Mouse (Mus musculus) spleen, adult 12 weeks (tissue): ENCODE measurements around the gene Pdcd7.
A peak's percentile ranks its signal among the peaks of the same experiment; 100 is the strongest.

Experiments used
- DNase-seq: peaks from one replicate; pipeline ENCODE4 v3.0.0; 2022; ENCODE audit warnings: low spot score

Pdcd7 gene

GRCm38 (mm10) chr9:65398279-65398678 lies 52.4 kb downstream of the Pdcd7 start, which contains the start of gene Rasl12:
Gene Rasl12, plus strand, starts transcription at chr9:65398506.
- DNase-seq: peak; percentile 14

GRCm38 (mm10) chr9:65399934-65400333 lies 54.0 kb downstream of the Pdcd7 start:
- DNase-seq: no peak

GRCm38 (mm10) chr9:65404331-65405183 lies 58.7 kb downstream of the Pdcd7 start:
- DNase-seq: no peak

GRCm38 (mm10) chr9:65405184-65405449 lies 59.2 kb downstream of the Pdcd7 start:
- no peak for DNase-seq

- no peak for DNase-seq
Observed at GRCm38 (mm10) chr9:65407327-65407726, 61.4 kb downstream of the Pdcd7 start.

DNA sequence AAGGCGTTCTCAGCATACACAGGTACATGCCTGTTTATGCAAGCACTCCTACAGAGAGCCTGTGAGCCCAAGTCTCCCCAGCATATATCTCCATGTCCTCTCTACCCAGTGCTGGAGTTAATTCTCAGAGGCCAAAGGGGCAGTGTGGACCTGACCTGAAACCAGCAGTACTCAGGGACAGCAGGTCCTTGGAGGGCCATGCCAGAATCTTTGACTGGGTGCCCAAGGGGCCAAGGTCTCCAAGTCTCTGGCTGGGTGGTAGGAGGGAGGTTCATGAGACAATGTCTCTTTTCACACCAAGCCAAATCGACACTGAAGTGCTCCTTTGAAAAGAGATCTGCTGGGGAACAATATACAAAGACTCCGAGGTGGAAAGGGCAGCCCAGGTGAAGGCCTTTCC lies 62.0 kb downstream of the Pdcd7 start:
- DNase-seq: no peak

DNA sequence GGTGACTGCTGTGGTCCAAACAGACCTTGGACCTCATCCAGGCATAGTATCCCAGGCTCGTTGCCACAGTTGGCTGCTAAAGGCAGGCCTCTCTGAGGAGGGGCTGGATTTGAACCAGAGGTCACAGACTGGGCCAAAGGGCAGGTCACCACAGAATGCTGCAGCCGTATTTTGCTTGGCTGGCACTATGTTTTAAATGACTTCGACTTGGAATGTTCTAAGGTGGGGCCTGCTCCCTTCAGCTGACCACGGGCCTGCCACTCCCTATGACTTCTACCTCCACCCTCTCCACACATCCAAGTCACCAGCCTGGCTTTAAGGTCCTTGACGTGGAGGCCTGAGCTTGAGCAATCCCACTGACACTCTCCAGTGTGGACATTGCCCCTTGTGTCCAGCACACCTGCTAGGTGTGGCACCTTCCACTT lies 63.0 kb downstream of the Pdcd7 start:
- no peak for DNase-seq
